Mouse (Mus musculus): ENCODE measurements at regions not wholly inside any gene's neighbourhood (a gene's known extent, or its start where the extent isn't known, plus 50 kb on each side); places are given as distances from the start of the nearest gene placed in this dataset.

DNA sequence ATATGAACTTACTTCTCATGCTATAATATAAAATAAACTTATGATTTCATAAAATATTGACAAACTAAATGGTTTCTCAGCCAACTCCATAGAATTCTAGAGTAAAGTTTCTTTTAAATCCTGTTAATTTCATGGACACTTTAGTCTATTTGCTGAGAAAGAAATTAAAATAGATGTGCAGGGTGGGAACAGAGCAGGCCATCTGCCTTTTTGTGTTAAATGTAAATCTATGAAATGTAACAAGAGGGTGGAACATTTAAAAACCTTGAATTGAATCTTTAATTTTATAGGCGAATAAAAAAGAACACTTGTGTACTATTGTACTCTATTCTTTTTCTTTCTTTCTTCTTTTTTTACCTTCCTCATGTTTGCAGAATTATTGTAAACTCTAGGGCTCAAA, 1050.7 kb downstream of the Tbl1xr1 start:
- DNase-seq (ENCODE audit: low read depth, low spot score) = no peak

GRCm38 (mm10) chr3:23135551-23135950, 1059.1 kb downstream of the Tbl1xr1 start:
- DNase-seq (ENCODE audit: low read depth, low spot score) = no peak

GRCm38 (mm10) chr3:23138932-23139331, 1062.5 kb downstream of the Tbl1xr1 start:
- no peak for DNase-seq (ENCODE audit: low read depth, low spot score)

GRCm38 (mm10) chr3:23164828-23165450, 1088.5 kb downstream of the Tbl1xr1 start:
- DNase-seq (ENCODE audit: low read depth, low spot score) = no peak

- DNase-seq (ENCODE audit: low read depth, low spot score) = peak; percentile 60
Measured at GRCm38 (mm10) chr3:23183393-23183792, 1106.9 kb downstream of the Tbl1xr1 start.

DNA sequence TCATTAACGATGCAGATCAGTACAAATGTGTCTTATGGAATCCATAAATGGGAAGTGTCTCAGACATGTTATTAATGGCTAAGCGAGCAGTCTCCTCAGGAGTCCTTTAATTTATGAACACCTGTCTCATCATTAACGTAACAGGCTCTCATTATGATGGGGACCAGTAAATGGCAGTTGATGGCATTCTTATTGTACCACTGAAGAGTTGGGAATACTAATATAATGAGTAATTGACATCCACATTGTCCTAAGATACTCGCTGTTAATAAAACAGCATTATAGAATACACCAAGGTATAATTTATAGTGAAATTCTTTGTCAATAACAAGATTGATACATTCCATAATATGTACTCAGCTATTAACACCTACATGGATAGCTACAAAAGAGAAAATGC, 1112.0 kb downstream of the Tbl1xr1 start:
- DNase-seq (ENCODE audit: low read depth, low spot score) = no peak

GRCm38 (mm10) chr3:23200056-23200455, 1123.6 kb downstream of the Tbl1xr1 start:
- no peak for DNase-seq (ENCODE audit: low read depth, low spot score)

DNA sequence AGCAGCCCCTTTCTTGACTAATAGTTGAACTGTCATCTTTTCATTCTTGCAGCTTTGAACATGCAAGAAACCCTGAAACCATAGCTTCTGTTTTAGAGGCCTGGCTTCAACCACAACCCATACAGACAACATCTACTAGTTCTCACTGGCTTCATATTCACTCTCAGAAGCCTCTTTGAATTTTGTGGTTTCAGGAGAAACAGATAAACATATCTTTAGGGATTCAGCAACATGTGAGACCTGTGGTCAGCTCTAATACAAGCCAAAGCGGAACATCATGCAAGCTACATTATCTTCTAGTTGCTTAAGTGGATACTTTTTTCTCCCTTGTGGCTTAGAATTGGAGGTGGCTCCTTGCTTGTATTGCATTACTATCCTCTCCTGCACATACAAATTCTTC, 1138.0 kb downstream of the Tbl1xr1 start:
- DNase-seq (ENCODE audit: low read depth, low spot score) = no peak

- no peak for DNase-seq (ENCODE audit: low read depth, low spot score)
Measured at GRCm38 (mm10) chr3:23216754-23217153, 1140.3 kb downstream of the Tbl1xr1 start.

DNA sequence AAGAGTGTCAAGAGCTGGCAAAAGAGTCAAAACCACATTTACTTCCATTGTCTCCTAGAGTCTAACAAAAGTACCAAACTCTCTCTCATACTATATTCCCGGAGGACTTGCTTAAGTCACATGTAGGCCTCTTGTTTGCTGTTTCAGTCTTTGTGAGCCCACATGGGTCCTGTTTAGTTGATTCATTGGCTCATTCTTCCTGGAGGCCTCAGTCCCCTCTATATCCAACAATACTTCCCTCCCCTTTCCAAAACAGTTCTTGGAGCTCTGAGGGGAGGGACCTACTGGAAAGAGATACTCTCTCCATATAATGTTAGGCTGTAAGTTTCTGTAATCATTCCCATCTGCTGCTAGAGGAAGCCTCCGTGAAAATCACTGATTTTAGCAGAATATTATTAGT, 1171.8 kb downstream of the Tbl1xr1 start:
- no peak for DNase-seq (ENCODE audit: low read depth, low spot score)

DNA sequence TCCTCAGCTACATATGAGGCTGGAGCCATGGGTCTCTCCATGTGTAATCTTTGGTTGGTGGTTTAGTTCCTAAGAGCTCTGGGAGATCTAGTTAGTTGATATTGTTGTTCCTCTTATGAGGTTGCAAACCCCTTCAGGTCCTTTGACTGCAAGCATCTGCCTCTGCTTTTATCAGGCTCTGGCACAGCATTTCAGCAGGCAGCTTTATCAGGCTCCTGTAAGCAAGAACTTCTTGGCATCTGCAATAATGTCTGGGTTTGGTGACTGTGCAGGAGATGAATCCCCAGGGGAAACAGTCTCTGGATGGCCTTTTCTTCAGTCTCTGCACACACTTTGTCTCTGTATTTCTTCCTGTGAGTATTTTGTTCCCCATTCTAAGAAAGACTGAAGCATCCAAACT, 1175.7 kb downstream of the Tbl1xr1 start:
- no peak for DNase-seq (ENCODE audit: low read depth, low spot score)

- DNase-seq (ENCODE audit: low read depth, low spot score) = no peak
Measured at GRCm38 (mm10) chr3:23298818-23299217, 1222.4 kb downstream of the Tbl1xr1 start.

- no peak for DNase-seq (ENCODE audit: low read depth, low spot score)
Measured at GRCm38 (mm10) chr3:23334216-23334615, 1257.8 kb downstream of the Tbl1xr1 start.

GRCm38 (mm10) chr3:23334958-23335357, 1258.5 kb downstream of the Tbl1xr1 start:
- no peak for DNase-seq (ENCODE audit: low read depth, low spot score)

DNA sequence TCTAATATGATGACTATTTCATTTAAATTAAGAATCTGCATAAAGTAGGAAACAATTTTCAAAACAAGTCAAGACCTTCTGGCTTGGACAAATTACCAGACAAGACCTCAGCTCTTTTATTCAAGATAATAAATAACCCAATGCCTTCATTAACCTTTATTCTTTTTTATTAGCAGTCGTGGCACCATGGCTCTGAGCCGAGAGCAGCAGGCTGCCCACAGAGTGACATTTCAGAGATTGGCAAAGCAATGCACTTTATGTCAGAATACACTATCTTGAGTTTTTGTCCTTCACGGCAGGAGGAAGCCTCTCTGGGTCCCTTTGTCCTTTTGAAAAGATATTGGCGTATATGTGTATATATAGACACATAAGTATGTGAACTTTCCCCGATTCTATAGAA, 1297.9 kb downstream of the Tbl1xr1 start:
- DNase-seq (ENCODE audit: low read depth, low spot score) = no peak

- DNase-seq (ENCODE audit: low read depth, low spot score) = no peak
Measured at GRCm38 (mm10) chr3:23404877-23405276, 1328.4 kb downstream of the Tbl1xr1 start.

DNA sequence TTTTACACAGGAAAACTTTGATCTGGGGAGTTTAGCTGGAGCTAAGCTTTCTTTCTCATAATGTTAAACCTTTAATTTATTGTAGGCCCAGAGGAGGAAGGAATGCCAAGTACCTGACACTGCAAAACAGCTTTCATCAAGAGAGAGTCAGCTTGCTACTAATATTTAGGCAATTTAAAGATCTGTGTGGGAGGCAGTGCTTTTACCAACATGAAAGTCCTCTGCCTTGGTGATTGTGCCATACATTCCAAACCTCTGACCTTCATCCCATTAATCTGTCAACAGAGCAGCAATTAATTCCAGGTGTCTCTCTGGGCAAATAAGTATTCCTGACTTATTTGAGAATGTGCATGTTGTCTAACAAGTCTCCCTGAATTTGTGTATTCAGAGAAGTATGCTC, 1333.0 kb downstream of the Tbl1xr1 start:
- no peak for DNase-seq (ENCODE audit: low read depth, low spot score)

GRCm38 (mm10) chr3:23426956-23427355, 1350.5 kb downstream of the Tbl1xr1 start:
- DNase-seq (ENCODE audit: low read depth, low spot score) = no peak

- DNase-seq (ENCODE audit: low read depth, low spot score) = no peak
Measured at GRCm38 (mm10) chr3:23435016-23435415, 1358.6 kb downstream of the Tbl1xr1 start.

DNA sequence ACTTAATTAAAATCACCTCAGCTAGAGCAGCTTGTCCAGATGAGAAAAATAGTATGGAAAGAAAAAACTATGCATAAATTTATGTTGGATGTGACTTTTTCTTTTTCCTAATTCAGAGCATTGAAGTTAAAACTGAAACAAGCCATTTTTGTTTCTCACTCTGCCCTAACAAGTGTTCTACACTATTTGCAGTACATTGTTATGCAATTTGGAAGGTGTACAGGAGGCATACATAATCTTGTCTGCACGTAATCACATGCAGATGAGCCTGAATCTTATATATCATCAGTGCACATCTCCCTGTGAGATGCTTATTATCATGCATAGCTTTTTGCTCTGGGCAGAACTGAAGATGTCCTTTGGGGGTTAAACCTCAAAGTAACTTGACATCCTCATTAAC, 1381.3 kb downstream of the Tbl1xr1 start:
- DNase-seq (ENCODE audit: low read depth, low spot score) = peak; percentile 55

- DNase-seq (ENCODE audit: low read depth, low spot score) = no peak
Measured at GRCm38 (mm10) chr3:23499889-23500288, 1423.4 kb downstream of the Tbl1xr1 start.

- DNase-seq (ENCODE audit: low read depth, low spot score) = no peak
Measured at GRCm38 (mm10) chr3:23547546-23547945, 1471.1 kb downstream of the Tbl1xr1 start.

DNA sequence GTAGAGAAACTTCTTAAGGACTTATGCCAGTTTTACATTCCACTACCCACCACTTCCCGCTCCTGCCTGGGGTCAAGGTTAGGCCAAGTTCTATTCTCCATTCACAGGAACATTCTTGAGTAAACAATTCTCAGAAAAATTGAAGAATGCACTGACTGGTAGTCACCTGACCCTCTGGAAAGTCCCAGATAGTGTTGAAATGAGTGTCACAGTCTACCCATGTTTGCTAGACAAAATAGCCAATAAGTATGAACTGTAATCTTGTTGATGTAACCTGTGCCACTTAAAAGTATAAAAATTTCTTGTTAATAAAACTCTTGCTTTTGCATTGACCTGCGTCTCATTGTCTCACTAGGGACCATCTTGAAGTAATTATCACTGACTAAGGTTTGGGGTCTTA, 1487.9 kb downstream of the Tbl1xr1 start:
- no peak for DNase-seq (ENCODE audit: low read depth, low spot score)

DNA sequence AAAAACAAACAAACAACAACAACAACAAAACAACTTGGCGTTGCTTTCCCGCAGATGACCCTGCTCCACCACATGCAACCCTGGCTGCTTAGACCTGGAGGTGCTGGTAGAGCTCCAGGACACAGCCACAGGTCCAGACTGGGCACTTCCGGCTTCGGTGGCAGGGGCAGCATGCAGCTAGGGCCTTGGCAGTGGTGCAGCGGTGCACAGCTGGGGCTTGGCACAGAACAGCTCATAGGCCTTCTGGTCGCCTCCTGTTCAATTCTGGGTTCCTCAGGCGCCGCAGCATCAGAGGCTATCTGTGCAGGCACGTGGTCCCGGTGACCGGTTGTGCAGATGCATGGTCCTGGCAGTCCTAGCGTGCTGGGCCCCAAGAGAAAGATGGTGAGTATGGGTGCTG, 1492.4 kb downstream of the Tbl1xr1 start:
- no peak for DNase-seq (ENCODE audit: low read depth, low spot score)
